8 mouse cellular contexts compared by ENCODE assay signal in the genomic region with DNA sequence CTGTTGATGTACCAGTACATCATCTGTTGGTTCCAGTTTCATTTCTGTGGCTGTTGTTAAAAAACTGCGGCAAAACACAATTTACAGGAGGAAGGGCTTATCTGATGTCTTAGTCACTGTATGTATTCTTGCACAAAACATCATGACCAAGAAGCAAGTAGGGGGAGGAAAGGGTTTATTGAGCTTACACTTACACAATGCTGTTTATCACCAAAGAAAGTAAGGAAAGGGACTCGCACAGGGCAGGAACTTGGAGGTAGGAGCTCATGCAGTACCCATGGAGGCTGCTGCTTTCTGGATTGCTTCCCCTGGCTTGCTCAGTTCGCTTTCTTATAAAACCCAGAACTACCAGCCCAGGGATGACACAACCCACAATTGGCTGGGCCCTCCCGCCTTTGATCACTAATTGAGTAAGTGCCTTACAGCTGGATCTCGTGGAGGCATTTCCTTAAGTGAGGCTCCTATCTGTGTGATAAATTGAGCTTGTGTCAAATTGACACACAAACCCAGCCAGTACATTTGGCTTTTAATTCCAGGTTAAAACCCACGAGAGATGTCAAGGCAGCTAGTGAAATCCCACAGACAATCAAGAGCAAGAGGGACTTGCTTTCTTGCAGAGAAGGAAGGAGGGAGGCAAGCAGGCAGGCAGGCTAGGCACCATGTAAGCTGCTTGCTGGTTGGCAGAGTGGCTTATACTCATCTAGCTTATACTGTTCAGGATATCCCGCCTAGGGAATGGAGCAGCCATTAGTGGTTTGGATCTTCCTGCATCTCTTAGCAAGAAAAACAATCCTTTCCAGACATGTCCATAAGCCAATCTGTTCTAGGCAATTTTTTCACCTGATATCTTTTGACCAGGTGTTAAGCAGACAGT. TPM values are rescaled to one million over a fixed set of nuclear protein-coding genes. Genes with fewer than 3 reads are reported as not detected.
DNase-seq lines count a peak whose midpoint lies in the region; ATAC-seq and TF ChIP-seq lines count a peak whose summit lies in the region.

No protein-coding gene starts in this region.

- peaks cover 6% of the 10 kb centered on the region for H3K4me1 ChIP-seq in thymus, adult 2 months (replicated peaks; ENCODE audit: control insufficient read depth, insufficient read depth, low read length)
- H3K4me1 ChIP-seq in limb, embryonic 12.5 days (replicated peaks), result peaks cover 11% of the 10 kb centered on the region
- H3K4me1 ChIP-seq in small intestine, adult 2 months (ENCODE audit: control insufficient read depth, insufficient read depth, insufficient read length, low read length), result peaks cover 8% of the 10 kb centered on the region; the same call in 1 of the 2 replicates

- H3K9ac ChIP-seq in limb, embryonic 12.5 days (replicated peaks), result peak overlapping the region; percentile 78; the same call in 1 of the 2 replicates

- H3K27ac ChIP-seq in thymus, adult 2 months (ENCODE audit: control insufficient read depth, insufficient read depth, low read length), result no peak overlapping the region
- H3K27ac ChIP-seq in limb, embryonic 12.5 days, result no peak overlapping the region
- H3K27ac ChIP-seq in small intestine, adult 2 months (ENCODE audit: insufficient read depth, low read depth, low read length), result peak overlapping the region; percentile 6; the same call in 1 of the 2 replicates

- DNase-seq in adrenal gland, adult (ENCODE audit: inconsistent age in 2 of 2, low spot score in 1 of 2), result peak; percentile 19 to 66
- DNase-seq in adrenal gland, adult 18-20 months (ENCODE audit: low spot score in 2 of 2), result no peak
- peak; percentile 10 for DNase-seq in thymus, postnatal 4 days
- no peak for DNase-seq in thymus, adult 2 months
- DNase-seq in left cerebral cortex, adult 8-10 months (ENCODE audit: low spot score in 2 of 2), result no peak
- no peak for DNase-seq in spleen, postnatal 14 days (ENCODE audit: low spot score in 2 of 2)

- WGBS in thymus, adult 2 months, result 64% methylated on average over 7 of the region's 7 CpGs
- 39% methylated on average over 7 of the region's 7 CpGs for WGBS in limb, embryonic 12.5 days
- 34% methylated on average over 7 of the region's 7 CpGs for WGBS in small intestine, adult 2 months

- no peaks in the 10 kb centered on the region for H3K27me3 ChIP-seq in thymus, adult 2 months (ENCODE audit: control insufficient read depth, insufficient read depth, low read length)
- H3K27me3 ChIP-seq in limb, embryonic 12.5 days, result no peaks in the 10 kb centered on the region
- H3K27me3 ChIP-seq in small intestine, adult 2 months (ENCODE audit: control insufficient read depth, insufficient read depth, low read length), result no peaks in the 10 kb centered on the region

- TF ChIP-seq POLR2A in thymus, adult 2 months (IDR thresholded peaks at IDR 0.05; ENCODE audit: control insufficient read depth, extremely low read depth, insufficient read depth, low read length, poor library complexity), result no peak
- no peak for TF ChIP-seq POLR2A in small intestine, adult 2 months (IDR thresholded peaks at IDR 0.05; ENCODE audit: low read depth, low read length)

- H3K4me3 ChIP-seq in thymus, adult 2 months (ENCODE audit: control insufficient read depth, insufficient read depth, low read length), result no peak overlapping the region
- H3K4me3 ChIP-seq in limb, embryonic 12.5 days (replicated peaks), result peak overlapping the region; percentile 54
- no peak overlapping the region; the same call in 1 of the 2 replicates for H3K4me3 ChIP-seq in small intestine, adult 2 months (ENCODE audit: low read depth, low read length)

- peaks cover 24% of the 10 kb centered on the region for H3K36me3 ChIP-seq in thymus, adult 2 months (ENCODE audit: control insufficient read depth, insufficient read depth, low read length)
- peaks cover 28% of the 10 kb centered on the region for H3K36me3 ChIP-seq in limb, embryonic 12.5 days
- peaks cover 15% of the 10 kb centered on the region for H3K36me3 ChIP-seq in small intestine, adult 2 months (ENCODE audit: control insufficient read depth, insufficient read depth, low read length)

- no peak for ATAC-seq in limb, embryonic 12.5 days (ENCODE audit: insufficient number of reproducible peaks, insufficient read depth, low FRiP score, low TSS enrichment, low read depth)

- TF ChIP-seq CTCF in thymus, adult 2 months (IDR thresholded peaks at IDR 0.05; ENCODE audit: borderline replicate concordance, control insufficient read depth, extremely low read depth, insufficient read depth, low read length, poor library complexity), result no peak
- TF ChIP-seq CTCF in small intestine, adult 2 months (IDR thresholded peaks at IDR 0.05; ENCODE audit: extremely low read depth, insufficient read length, insufficient replicate concordance, low read depth, low read length), result no peak

- H3K9me3 ChIP-seq in limb, embryonic 12.5 days, result no peaks in the 10 kb centered on the region

- peak overlapping the region; percentile 64 for H3K4me2 ChIP-seq in limb, embryonic 12.5 days

RNA-seq across cellular contexts. Expression of a gene that starts 1.6 kb away (rescaled TPM):
- 10 to 100 TPM; 64.8 to 70.6 TPM for total RNA-seq in adrenal gland, adult 18-20 months (2021)
- polyA plus RNA-seq in thymus, adult 2 months (2012; rRNA removed), result 14.3 and 16.8 TPM in 2 replicates
- 152 and 161 TPM in 2 replicates for polyA plus RNA-seq in limb, embryonic 12.5 days (2016; fragmentation: Nextera tagmentation; extraction: Ambion mirVana)
- polyA plus RNA-seq in small intestine, adult 2 months (2012; rRNA removed), result 0.99 and 2.7 TPM in 2 replicates
- total RNA-seq in left cerebral cortex, adult 8-10 months (2022), result 10 to 100 TPM; 65.5 to 74.1 (median 70.7) TPM

RNA-seq across cellular contexts. Expression of a gene that starts 24.0 kb away (rescaled TPM):
- not detected for total RNA-seq in adrenal gland, adult 18-20 months (2021)
- polyA plus RNA-seq in thymus, adult 2 months (2012; rRNA removed), result not detected in 2 replicates
- polyA plus RNA-seq in limb, embryonic 12.5 days (2016; fragmentation: Nextera tagmentation; extraction: Ambion mirVana), result not detected in 2 replicates
- polyA plus RNA-seq in small intestine, adult 2 months (2012; rRNA removed), result not detected in 2 replicates
- not detected for total RNA-seq in left cerebral cortex, adult 8-10 months (2022)

RNA-seq across cellular contexts. Expression of a gene that starts 26.7 kb away (rescaled TPM):
- 10 to 100 TPM; 24.9 to 25.1 TPM for total RNA-seq in adrenal gland, adult 18-20 months (2021)
- polyA plus RNA-seq in thymus, adult 2 months (2012; rRNA removed), result 36.1 and 42.7 TPM in 2 replicates
- polyA plus RNA-seq in limb, embryonic 12.5 days (2016; fragmentation: Nextera tagmentation; extraction: Ambion mirVana), result 76.7 and 77.5 TPM in 2 replicates
- polyA plus RNA-seq in small intestine, adult 2 months (2012; rRNA removed), result 5.7 and 6.0 TPM in 2 replicates
- 10 to 100 TPM; 18.8 to 22.9 (median 19.0) TPM for total RNA-seq in left cerebral cortex, adult 8-10 months (2022)

RNA-seq across cellular contexts. Expression of a gene that starts 26.8 kb away (rescaled TPM):
- 100 to 1,000 TPM; 163 to 186 TPM for total RNA-seq in adrenal gland, adult 18-20 months (2021)
- 10.5 and 17.5 TPM in 2 replicates for polyA plus RNA-seq in thymus, adult 2 months (2012; rRNA removed)
- polyA plus RNA-seq in limb, embryonic 12.5 days (2016; fragmentation: Nextera tagmentation; extraction: Ambion mirVana), result 330 and 347 TPM in 2 replicates
- polyA plus RNA-seq in small intestine, adult 2 months (2012; rRNA removed), result 2.9 and 4.1 TPM in 2 replicates
- 100 to 1,000 TPM; 101 to 134 (median 108) TPM for total RNA-seq in left cerebral cortex, adult 8-10 months (2022)

RNA-seq across cellular contexts. Expression of a gene that starts 43.6 kb away (rescaled TPM):
- not detected for total RNA-seq in adrenal gland, adult 18-20 months (2021)
- not detected in 2 replicates for polyA plus RNA-seq in thymus, adult 2 months (2012; rRNA removed)
- polyA plus RNA-seq in limb, embryonic 12.5 days (2016; fragmentation: Nextera tagmentation; extraction: Ambion mirVana), result not detected in 2 replicates
- polyA plus RNA-seq in small intestine, adult 2 months (2012; rRNA removed), result not detected in 2 replicates
- total RNA-seq in left cerebral cortex, adult 8-10 months (2022), result not detected

Comparison
In these comparisons a context has a peak if more than half of its experiments do, and no peak if none do; other contexts are left out.
1. DNase-seq: peak in adrenal gland, adult (2 of 2) and thymus, postnatal 4 days (single experiment); none in adrenal gland, adult 18-20 months (0 of 2), thymus, adult 2 months (single experiment), left cerebral cortex, adult 8-10 months (0 of 2) and spleen, postnatal 14 days (0 of 2).